Mouse (Mus musculus): ENCODE data around the gene Gm20388.

DNA sequence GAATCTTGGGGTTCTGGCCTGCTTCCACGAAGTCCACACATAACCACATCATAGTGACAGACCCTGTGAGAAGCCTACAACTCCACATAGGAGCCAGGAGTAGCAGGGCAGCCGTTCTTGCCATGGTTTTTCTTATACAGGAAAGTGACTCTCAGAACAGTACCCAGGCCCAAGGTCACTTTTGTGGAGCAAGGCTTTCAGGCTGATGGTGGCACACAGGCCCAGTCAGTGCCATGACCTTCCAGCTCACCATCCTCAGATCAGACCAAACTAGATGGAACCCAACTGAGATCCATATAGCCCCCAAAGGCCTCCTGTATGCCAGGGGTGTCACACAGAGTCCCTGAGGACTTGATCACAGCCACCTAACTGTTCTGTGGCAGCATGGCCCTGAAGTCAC is 541.5 kb downstream of the Gm20388 start:
- TF ChIP-seq CTCF (IDR thresholded peaks at IDR 0.05; ENCODE audit: borderline replicate concordance, extremely low read depth, insufficient read depth, insufficient read length) (no peak), POLR2A (IDR thresholded peaks at IDR 0.05; ENCODE audit: borderline replicate concordance, extremely low read depth, insufficient read depth, insufficient read length, poor library complexity, severe bottlenecking) (no peak)

All from brain, embryonic 14.5 days (tissue).